Mouse (Mus musculus) left cerebral cortex, postnatal 10 days (tissue): ENCODE data around the gene Dusp14. TPM values are rescaled to one million over a fixed set of nuclear protein-coding genes. Genes with fewer than 3 reads are reported as not detected.

ENCODE experiments used
- DNase-seq, 2 experiments: peaks; one replicate each; pipeline ENCODE4 v3.0.0; 2021 to 2022; ENCODE audit warnings: low spot score in 2 of 2, mixed read lengths in 1 of 2; ENCODE audit errors: extremely low spot score in 1 of 2
- intact Hi-C: fragments of 180-260 bp; cut with DNase I; formaldehyde crosslinking; loops from one replicate; pipeline ENCODE4 v1.15.1; 2025
- total RNA-seq, 2 experiments: library from RNA; stranded (reverse); gene quantifications; 2 replicates each; pipeline ENCODE4 v1.2.3; 2021

The Dusp14 gene
- total RNA-seq, 2 experiments from 2014 or later: 28.2 to 29.4 TPM

GRCm38 (mm10) chr11:84068191-84069033, 649 bp downstream of the Dusp14 start:
- DNase-seq: peak in 1 of 2 experiments; percentile 64

GRCm38 (mm10) chr11:84067720-84068190, 1.3 kb downstream of the Dusp14 start:
- intact Hi-C loops: no loop called here
- no peak for DNase-seq

More at GRCm38 (mm10) chr11:84068191-84069033, 649 bp downstream of the Dusp14 start:
- intact Hi-C loops: no loop called here

GRCm38 (mm10) chr11:84066927-84067645, 2.0 kb downstream of the Dusp14 start:
- peak; percentile 50 to 54 for DNase-seq
- intact Hi-C loops: no loop called here

- intact Hi-C loops: no loop called here
- DNase-seq: no peak
Measured at GRCm38 (mm10) chr11:84066071-84066481, 3.0 kb downstream of the Dusp14 start.

GRCm38 (mm10) chr11:84063631-84064209, 5.3 kb downstream of the Dusp14 start:
- DNase-seq: no peak
- intact Hi-C loops: no loop called here

- no peak for DNase-seq
- intact Hi-C loops: no loop called here
Measured at GRCm38 (mm10) chr11:84062805-84063204, 6.3 kb downstream of the Dusp14 start.

GRCm38 (mm10) chr11:84061881-84062280, 7.2 kb downstream of the Dusp14 start:
- no peak for DNase-seq
- intact Hi-C loops: no loop called here

GRCm38 (mm10) chr11:84060635-84061034, 8.4 kb downstream of the Dusp14 start:
- intact Hi-C loops: no loop called here
- DNase-seq: no peak

- intact Hi-C loops: no loop called here
- no peak for DNase-seq
Measured at GRCm38 (mm10) chr11:84059784-84060183, 9.3 kb downstream of the Dusp14 start.

- intact Hi-C loops: no loop called here
- no peak for DNase-seq
Measured at GRCm38 (mm10) chr11:84057418-84057817, 11.6 kb downstream of the Dusp14 start.

GRCm38 (mm10) chr11:84053524-84054163, 15.4 kb downstream of the Dusp14 start:
- DNase-seq: peak; percentile 46 to 76
- intact Hi-C loops: no loop called here

- intact Hi-C loops: no loop called here
- no peak for DNase-seq
Measured at GRCm38 (mm10) chr11:84053055-84053454, 16.0 kb downstream of the Dusp14 start.

- no peak for DNase-seq
- intact Hi-C loops: no loop called here
Measured at GRCm38 (mm10) chr11:84048411-84048810, 20.6 kb downstream of the Dusp14 start.

GRCm38 (mm10) chr11:84047270-84047669, 21.8 kb downstream of the Dusp14 start:
- intact Hi-C loops: no loop called here

GRCm38 (mm10) chr11:84044988-84045387, 24.1 kb downstream of the Dusp14 start:
- no peak for DNase-seq
- intact Hi-C loops: no loop called here

More at GRCm38 (mm10) chr11:84047270-84047669, 21.8 kb downstream of the Dusp14 start:
- no peak for DNase-seq

- peak in 1 of 2 experiments; percentile 78 for DNase-seq
- intact Hi-C loops: no loop called here
Measured at GRCm38 (mm10) chr11:84042808-84043762, 26.0 kb downstream of the Dusp14 start.

- DNase-seq: no peak
- intact Hi-C loops: no loop called here
Measured at GRCm38 (mm10) chr11:84040621-84041020, 28.4 kb downstream of the Dusp14 start.

- no peak for DNase-seq
- intact Hi-C loops: no loop called here
Measured at GRCm38 (mm10) chr11:84033671-84034070, 35.4 kb downstream of the Dusp14 start.
